Mouse (Mus musculus) stomach, embryonic 15.5 days (tissue): ENCODE measurements around the gene Dnajc13. TPM values are rescaled to one million over a fixed set of nuclear protein-coding genes. Genes with fewer than 3 reads are reported as not detected.

Experiments
- ATAC-seq: fragments of 200-750 bp; cut with Nextera tagmentation; 2 replicates; pipeline ENCODE4 v1.8.0; 2017; ENCODE audit warnings: low read depth, moderate number of reproducible peaks, moderate TSS enrichment; ENCODE audit not compliant: insufficient read depth, low FRiP score
- H3K27ac ChIP-seq: fragments of 300-500 bp; sonication (generic); 2 replicates; pipeline ENCODE4 v1.5.1; 2015; ENCODE audit warnings: mild to moderate bottlenecking, inconsistent platforms
- H3K27me3 ChIP-seq: fragments of 300-500 bp; sonication (generic); replicated peaks from 2 replicates; pipeline ENCODE4 v1.6.1; 2015; ENCODE audit warnings: inconsistent platforms
- H3K36me3 ChIP-seq: fragments of 300-500 bp; sonication (generic); 2 replicates; pipeline ENCODE4 v1.6.1; 2015; ENCODE audit warnings: inconsistent platforms
- H3K4me1 ChIP-seq: fragments of 300-500 bp; sonication (generic); 2 replicates; pipeline ENCODE4 v1.6.1; 2015; ENCODE audit warnings: inconsistent platforms
- H3K4me2 ChIP-seq: fragments of 300-500 bp; sonication (generic); 2 replicates; pipeline ENCODE4 v1.6.1; 2015; ENCODE audit warnings: mild to moderate bottlenecking, inconsistent platforms
- H3K4me3 ChIP-seq: fragments of 300-500 bp; sonication (generic); replicated peaks from 2 replicates; pipeline ENCODE4 v1.5.1; 2015; ENCODE audit warnings: inconsistent platforms
- H3K9ac ChIP-seq: fragments of 300-500 bp; sonication (generic); 2 replicates; pipeline ENCODE4 v1.6.1; 2015; ENCODE audit warnings: inconsistent platforms
- H3K9me3 ChIP-seq: fragments of 300-500 bp; sonication (generic); 2 replicates; pipeline ENCODE4 v1.6.1; 2016; ENCODE audit warnings: inconsistent platforms
- WGBS: fragments of 180-500 bp; shearing (Covaris S2); methylation state at CpG from one replicate; pipeline ENCODE4 v1.1.7; 2015; 5-methylcytosine and 5-hydroxymethylcytosine counted together
- polyA plus RNA-seq: library from polyadenylated mRNA; unstranded; fragments of >200 nt; fragmentation: Nextera tagmentation; extraction: Ambion mirVana; gene quantifications from 2 replicates; pipeline ENCODE4 v1.2.1, GENCODE M21; 2015

Dnajc13 gene
- 18.3 and 18.9 TPM in 2 replicates for polyA plus RNA-seq

DNA sequence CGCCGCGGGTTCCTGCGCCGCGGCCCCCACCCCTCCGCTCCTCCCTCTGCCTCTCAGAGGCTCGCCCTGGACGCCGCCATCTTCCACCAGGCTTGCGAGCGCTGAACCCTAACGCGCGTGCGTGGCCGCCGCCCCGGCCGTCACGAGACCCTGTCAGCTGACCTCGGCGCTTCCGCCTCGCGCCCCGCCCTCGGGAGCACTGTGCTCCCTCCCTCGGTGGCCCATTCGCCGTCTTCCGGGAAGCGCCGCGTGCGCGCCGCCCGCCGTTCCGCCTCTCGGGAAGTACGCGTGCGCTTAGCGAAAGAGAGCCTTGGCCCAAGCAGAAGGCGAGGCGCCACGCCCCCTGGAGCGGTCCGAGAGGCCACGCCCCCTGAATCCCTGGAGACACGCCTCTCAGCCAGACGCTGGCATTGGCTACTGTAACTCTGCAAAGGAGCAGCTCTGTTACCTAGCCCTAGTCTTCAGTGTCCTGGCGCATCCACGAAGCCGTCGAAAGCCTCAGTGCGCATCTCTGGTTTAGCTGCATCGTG, at the start of gene Dnajc13:
TSS of gene Dnajc13 (minus strand) at position 108 of the 530 bp plus-strand sequence.
- peak; percentile 97 for ATAC-seq
- Histone ChIP-seq H3K9me3 (no peaks in the 10 kb centered on the region), H3K36me3 (no peaks in the 10 kb centered on the region), H3K27ac (peak within 1 kb of the TSS; percentile 88), H3K4me1 (peaks cover 11% of the 10 kb centered on the region; the same call in 1 of the 2 replicates), H3K27me3 (no peaks in the 10 kb centered on the region), H3K9ac (peak within 1 kb of the TSS; percentile 76), H3K4me2 (peak within 1 kb of the TSS; percentile 87), H3K4me3 (peak within 1 kb of the TSS; percentile 80)
- under 1% methylated on average over 56 of the region's 60 CpGs for WGBS

GRCm38 (mm10) chr9:104306734-104307133, 44.0 kb upstream of the Dnajc13 start:
- H3K9ac ChIP-seq = no peak overlapping the region
- H3K27me3 ChIP-seq = no peaks in the 10 kb centered on the region
- H3K36me3 ChIP-seq = no peaks in the 10 kb centered on the region
- no peak for ATAC-seq
- H3K4me3 ChIP-seq = no peak overlapping the region
- H3K4me2 ChIP-seq = no peak overlapping the region
- WGBS = 15% methylated on average over 6 of the region's 6 CpGs
- H3K27ac ChIP-seq = no peak overlapping the region
- no peaks in the 10 kb centered on the region for H3K9me3 ChIP-seq
- no peaks in the 10 kb centered on the region for H3K4me1 ChIP-seq

- H3K4me3 ChIP-seq = no peak overlapping the region
- H3K36me3 ChIP-seq = no peaks in the 10 kb centered on the region
- no peaks in the 10 kb centered on the region for H3K9me3 ChIP-seq
- H3K4me2 ChIP-seq = no peak overlapping the region
- H3K27ac ChIP-seq = no peak overlapping the region
- no peaks in the 10 kb centered on the region for H3K4me1 ChIP-seq
- 82% methylated on average over 6 of the region's 6 CpGs for WGBS
- ATAC-seq = no peak
- H3K27me3 ChIP-seq = no peaks in the 10 kb centered on the region
- H3K9ac ChIP-seq = no peak overlapping the region
These were observed 42.8 kb upstream of the Dnajc13 start for GRCm38 (mm10) chr9:104305333-104306111.

DNA sequence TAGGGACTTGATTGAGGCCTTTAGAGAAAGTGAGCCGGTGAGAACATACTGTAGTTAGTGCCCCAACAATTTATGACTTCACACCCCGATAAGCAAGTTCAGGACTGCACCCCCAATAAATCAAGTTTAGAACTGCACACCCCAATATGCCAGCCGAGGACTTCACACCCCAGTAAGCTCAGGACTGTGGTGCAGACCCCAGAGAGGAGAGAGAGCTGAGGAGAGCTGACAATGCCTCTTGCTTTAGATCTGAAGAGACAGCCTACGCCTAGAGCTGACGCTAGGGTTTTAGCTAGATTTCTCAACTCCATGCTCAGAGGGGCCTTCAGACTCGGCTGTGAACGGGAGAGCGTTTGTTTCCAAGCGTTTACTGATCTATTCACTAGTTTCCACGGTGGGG, 42.1 kb upstream of the Dnajc13 start:
- H3K4me3 ChIP-seq = no peak overlapping the region
- no peaks in the 10 kb centered on the region for H3K27me3 ChIP-seq
- ATAC-seq = no peak
- no peak overlapping the region for H3K9ac ChIP-seq
- peak overlapping the region; percentile 31; the same call in 1 of the 2 replicates for H3K27ac ChIP-seq
- H3K36me3 ChIP-seq = no peaks in the 10 kb centered on the region
- H3K4me1 ChIP-seq = no peaks in the 10 kb centered on the region
- H3K4me2 ChIP-seq = no peak overlapping the region
- 64% methylated on average over 10 of the region's 10 CpGs for WGBS
- no peaks in the 10 kb centered on the region for H3K9me3 ChIP-seq

DNA sequence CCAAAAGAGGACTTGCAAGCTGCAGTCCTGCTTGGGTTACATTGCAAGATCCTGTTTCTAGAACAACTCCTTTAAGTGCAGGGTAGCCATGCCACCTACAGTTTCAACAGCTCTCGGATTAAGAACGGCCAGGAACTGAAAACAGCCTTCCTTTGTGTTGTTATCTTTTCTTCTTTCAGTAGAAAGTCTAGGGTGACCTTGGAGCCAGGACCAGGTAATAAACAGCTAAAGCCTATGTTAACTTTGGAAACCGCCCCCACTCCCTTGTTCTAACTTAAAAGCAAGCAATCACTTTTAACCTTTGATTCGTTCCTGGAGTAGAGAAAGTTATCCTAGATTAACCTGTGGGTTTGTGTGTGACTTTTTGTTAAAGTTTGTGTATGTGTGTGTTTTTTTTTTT, 41.6 kb upstream of the Dnajc13 start:
- Histone ChIP-seq H3K9ac (no peak overlapping the region), H3K4me1 (no peaks in the 10 kb centered on the region), H3K27me3 (no peaks in the 10 kb centered on the region), H3K4me3 (no peak overlapping the region), H3K4me2 (no peak overlapping the region), H3K9me3 (no peaks in the 10 kb centered on the region), H3K36me3 (no peaks in the 10 kb centered on the region), H3K27ac (peak overlapping the region; percentile 44; the same call in 1 of the 2 replicates)
- ATAC-seq = peak; percentile 63
- WGBS = 64% methylated on average over 4 of the region's 4 CpGs

- no peaks in the 10 kb centered on the region for H3K36me3 ChIP-seq
- 67% methylated on average over 12 of the region's 12 CpGs for WGBS
- no peak for ATAC-seq
- no peak overlapping the region for H3K4me3 ChIP-seq
- H3K9me3 ChIP-seq = no peaks in the 10 kb centered on the region
- no peak overlapping the region for H3K27ac ChIP-seq
- no peak overlapping the region for H3K9ac ChIP-seq
- no peaks in the 10 kb centered on the region for H3K4me1 ChIP-seq
- no peaks in the 10 kb centered on the region for H3K27me3 ChIP-seq
- no peak overlapping the region for H3K4me2 ChIP-seq
These were observed 37.8 kb upstream of the Dnajc13 start for GRCm38 (mm10) chr9:104300569-104300968.

- Histone ChIP-seq H3K27ac (no peak overlapping the region), H3K27me3 (no peaks in the 10 kb centered on the region), H3K36me3 (no peaks in the 10 kb centered on the region), H3K4me1 (no peaks in the 10 kb centered on the region), H3K9ac (no peak overlapping the region), H3K4me3 (no peak overlapping the region), H3K9me3 (no peaks in the 10 kb centered on the region), H3K4me2 (no peak overlapping the region)
- ATAC-seq = no peak
- WGBS = 70% methylated on average over 3 of the region's 3 CpGs
These were observed 34.3 kb upstream of the Dnajc13 start for GRCm38 (mm10) chr9:104297041-104297440.

- Histone ChIP-seq H3K27me3 (no peaks in the 10 kb centered on the region), H3K4me2 (no peak overlapping the region), H3K9ac (no peak overlapping the region), H3K9me3 (no peaks in the 10 kb centered on the region), H3K4me1 (no peaks in the 10 kb centered on the region), H3K4me3 (no peak overlapping the region), H3K36me3 (no peaks in the 10 kb centered on the region), H3K27ac (no peak overlapping the region)
- WGBS = 48% methylated on average over 6 of the region's 6 CpGs
- ATAC-seq = no peak
These were observed 22.2 kb upstream of the Dnajc13 start for GRCm38 (mm10) chr9:104284934-104285333.

- no peak for ATAC-seq
- Histone ChIP-seq H3K27me3 (no peaks in the 10 kb centered on the region), H3K36me3 (no peaks in the 10 kb centered on the region), H3K4me3 (no peak overlapping the region), H3K9ac (no peak overlapping the region), H3K4me2 (no peak overlapping the region), H3K4me1 (no peaks in the 10 kb centered on the region), H3K27ac (no peak overlapping the region), H3K9me3 (no peaks in the 10 kb centered on the region)
- WGBS = 49% methylated on average over 8 of the region's 8 CpGs
These were observed 19.8 kb upstream of the Dnajc13 start for GRCm38 (mm10) chr9:104282536-104282935.

GRCm38 (mm10) chr9:104281737-104282136, 19.0 kb upstream of the Dnajc13 start:
- Histone ChIP-seq H3K27ac (no peak overlapping the region), H3K4me3 (no peak overlapping the region), H3K4me2 (no peak overlapping the region), H3K9me3 (no peaks in the 10 kb centered on the region), H3K36me3 (no peaks in the 10 kb centered on the region), H3K27me3 (no peaks in the 10 kb centered on the region), H3K9ac (no peak overlapping the region), H3K4me1 (no peaks in the 10 kb centered on the region)
- ATAC-seq = no peak
- 81% methylated on average over 5 of the region's 5 CpGs for WGBS

DNA sequence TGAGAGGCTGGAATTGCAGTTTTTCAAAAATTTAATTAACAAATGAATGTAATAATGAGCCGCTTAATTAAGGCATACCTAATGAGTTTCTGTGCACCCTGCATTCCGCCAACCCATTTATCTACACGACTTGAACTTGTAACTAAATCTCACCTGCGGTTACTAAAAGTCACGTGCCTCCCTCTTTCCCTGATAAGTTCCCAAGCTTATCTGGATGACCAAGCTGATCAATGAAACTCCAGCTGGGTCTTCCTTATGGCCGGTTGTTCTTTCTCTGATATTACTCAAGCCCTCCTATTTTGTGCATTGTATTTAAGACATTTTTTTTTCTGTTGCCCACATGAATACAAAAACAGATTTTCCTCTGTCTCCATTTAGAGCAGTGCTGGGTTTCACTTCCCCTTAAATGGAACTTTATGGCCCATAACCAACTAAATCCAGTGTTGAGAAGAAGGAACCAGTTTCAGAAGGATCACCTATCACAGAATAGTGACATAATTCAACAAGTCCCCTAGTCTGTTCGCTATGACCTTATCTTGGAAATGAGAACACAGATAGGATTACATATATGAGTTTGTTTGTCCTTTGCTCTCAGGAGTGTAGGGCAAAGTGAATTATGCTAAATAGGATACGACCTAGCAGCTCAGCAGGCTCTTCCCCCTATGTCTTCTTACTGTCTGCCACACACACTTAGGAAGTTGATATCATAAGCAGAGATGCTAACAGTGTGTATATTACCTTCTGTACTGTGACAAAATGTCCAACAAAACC, 18.2 kb upstream of the Dnajc13 start:
- Histone ChIP-seq H3K4me2 (no peak overlapping the region), H3K27me3 (no peaks in the 10 kb centered on the region), H3K36me3 (no peaks in the 10 kb centered on the region), H3K27ac (no peak overlapping the region), H3K9ac (no peak overlapping the region), H3K9me3 (no peaks in the 10 kb centered on the region), H3K4me3 (no peak overlapping the region), H3K4me1 (no peaks in the 10 kb centered on the region)
- WGBS = 68% methylated on average over 8 of the region's 8 CpGs
- no peak for ATAC-seq
